Mouse (Mus musculus) limb, embryonic 12.5 days (tissue): ENCODE data around the gene Cobll1. TPM values are rescaled to one million over a fixed set of nuclear protein-coding genes. Genes with fewer than 3 reads are reported as not detected.

Experiments used
- ATAC-seq: fragments of 200-750 bp; cut with Nextera tagmentation; 2 replicates; pipeline ENCODE4 v1.8.0; 2017; ENCODE audit warnings: low read depth, moderate TSS enrichment; ENCODE audit not compliant: insufficient number of reproducible peaks, insufficient read depth, low FRiP score, low TSS enrichment
- H3K27ac ChIP-seq: fragments of 300-500 bp; sonication (generic); 2 replicates; pipeline ENCODE4 v1.5.1; 2016; ENCODE audit warnings: mild to moderate bottlenecking, moderate library complexity
- H3K27me3 ChIP-seq: fragments of 300-500 bp; sonication (generic); 2 replicates; pipeline ENCODE4 v1.6.1; 2016; ENCODE audit warnings: mild to moderate bottlenecking, moderate library complexity
- H3K36me3 ChIP-seq: fragments of 300-500 bp; sonication (generic); 2 replicates; pipeline ENCODE4 v1.6.1; 2016; ENCODE audit warnings: mild to moderate bottlenecking, moderate library complexity
- H3K4me1 ChIP-seq: fragments of 300-500 bp; sonication (generic); replicated peaks from 2 replicates; pipeline ENCODE4 v1.6.1; 2016
- H3K4me2 ChIP-seq: fragments of 300-500 bp; sonication (generic); 2 replicates; pipeline ENCODE4 v1.6.1; 2016; ENCODE audit warnings: mild to moderate bottlenecking, moderate library complexity
- H3K4me3 ChIP-seq: fragments of 300-500 bp; sonication (generic); replicated peaks from 2 replicates; pipeline ENCODE4 v1.5.1; 2016; ENCODE audit warnings: mild to moderate bottlenecking
- H3K9ac ChIP-seq: fragments of 300-500 bp; sonication (generic); replicated peaks from 2 replicates; pipeline ENCODE4 v1.6.1; 2016; ENCODE audit warnings: mild to moderate bottlenecking, moderate library complexity
- H3K9me3 ChIP-seq: fragments of 300-500 bp; sonication (generic); 2 replicates; pipeline ENCODE4 v1.6.1; 2016; ENCODE audit warnings: mild to moderate bottlenecking, moderate library complexity
- WGBS: fragments of 180-500 bp; shearing (Covaris S2); methylation state at CpG from one replicate; pipeline ENCODE4 v1.1.7; 2016; 5-methylcytosine and 5-hydroxymethylcytosine counted together
- polyA plus RNA-seq: library from polyadenylated mRNA; unstranded; fragments of >200 nt; fragmentation: Nextera tagmentation; extraction: Ambion mirVana; gene quantifications from 2 replicates; pipeline ENCODE4 v1.2.1, GENCODE M21; 2016

The Cobll1 gene
- polyA plus RNA-seq, 1 experiment from 2014 or later = 1.8 TPM

- Histone ChIP-seq H3K27me3 (peaks cover 15% of the 10 kb centered on the region), H3K36me3 (no peaks in the 10 kb centered on the region), H3K9ac (no peak overlapping the region), H3K4me3 (no peak overlapping the region), H3K9me3 (no peaks in the 10 kb centered on the region), H3K27ac (no peak overlapping the region), H3K4me2 (no peak overlapping the region), H3K4me1 (peaks cover 5% of the 10 kb centered on the region)
- no peak for ATAC-seq
- 85% methylated on average over 15 of the region's 15 CpGs for WGBS
Observed at GRCm38 (mm10) chr2:65232756-65233535, 6.3 kb downstream of the Cobll1 start.

- no peak overlapping the region for H3K27ac ChIP-seq
- no peak overlapping the region for H3K4me3 ChIP-seq
- no peaks in the 10 kb centered on the region for H3K27me3 ChIP-seq
- no peaks in the 10 kb centered on the region for H3K36me3 ChIP-seq
- 0 out of 2 replicates have a peak, but pooled peaks cover 3% of the 10 kb centered on the region for H3K4me1 ChIP-seq
- ATAC-seq = no peak
- no peak overlapping the region for H3K9ac ChIP-seq
- no peaks in the 10 kb centered on the region for H3K9me3 ChIP-seq
- H3K4me2 ChIP-seq = no peak overlapping the region
- 61% methylated on average over 7 of the region's 7 CpGs for WGBS
Observed at GRCm38 (mm10) chr2:65228426-65228825, 10.8 kb downstream of the Cobll1 start.

DNA sequence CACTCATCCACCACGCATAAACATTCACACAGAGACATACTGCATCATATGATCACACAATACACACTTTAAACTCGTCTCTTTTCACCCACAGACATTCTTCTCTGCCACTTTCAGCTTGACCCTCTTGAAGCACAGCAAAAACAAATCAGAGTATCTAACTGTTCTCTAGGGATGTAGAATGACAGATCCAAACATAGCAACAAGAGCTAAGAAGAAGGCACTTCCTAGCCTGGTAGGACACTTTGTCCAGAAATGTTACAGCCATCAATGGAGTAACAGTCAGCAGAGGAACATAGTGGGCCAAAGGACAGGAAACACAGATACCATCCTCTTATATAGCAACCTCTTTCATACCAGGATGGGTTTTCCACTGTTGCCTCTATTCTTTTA is 11.3 kb downstream of the Cobll1 start:
- 93% methylated on average over 2 of the region's 2 CpGs for WGBS
- Histone ChIP-seq H3K9ac (no peak overlapping the region), H3K27ac (no peak overlapping the region), H3K27me3 (no peaks in the 10 kb centered on the region), H3K4me3 (no peak overlapping the region), H3K9me3 (no peaks in the 10 kb centered on the region), H3K4me2 (no peak overlapping the region), H3K4me1 (0 out of 2 replicates have a peak, but pooled peaks cover 3% of the 10 kb centered on the region), H3K36me3 (no peaks in the 10 kb centered on the region)
- no peak for ATAC-seq

GRCm38 (mm10) chr2:65227154-65227897 is 11.9 kb downstream of the Cobll1 start:
- WGBS = 87% methylated on average over 6 of the region's 6 CpGs

GRCm38 (mm10) chr2:65226494-65226893 is 12.7 kb downstream of the Cobll1 start:
- Histone ChIP-seq H3K27ac (no peak overlapping the region), H3K4me3 (no peak overlapping the region), H3K4me1 (peaks cover 3% of the 10 kb centered on the region; the same call in 1 of the 2 replicates), H3K4me2 (no peak overlapping the region), H3K9ac (no peak overlapping the region), H3K27me3 (no peaks in the 10 kb centered on the region), H3K36me3 (no peaks in the 10 kb centered on the region), H3K9me3 (no peaks in the 10 kb centered on the region)
- WGBS = 93% methylated on average over 4 of the region's 4 CpGs
- no peak for ATAC-seq

More at GRCm38 (mm10) chr2:65227154-65227897, 11.9 kb downstream of the Cobll1 start:
- H3K4me3 ChIP-seq = no peak overlapping the region
- no peaks in the 10 kb centered on the region for H3K36me3 ChIP-seq
- no peak overlapping the region for H3K4me2 ChIP-seq
- H3K27me3 ChIP-seq = no peaks in the 10 kb centered on the region
- H3K9me3 ChIP-seq = no peaks in the 10 kb centered on the region
- no peak for ATAC-seq
- no peak overlapping the region for H3K27ac ChIP-seq
- no peak overlapping the region for H3K9ac ChIP-seq
- H3K4me1 ChIP-seq = 0 out of 2 replicates have a peak, but pooled peaks cover 3% of the 10 kb centered on the region

DNA sequence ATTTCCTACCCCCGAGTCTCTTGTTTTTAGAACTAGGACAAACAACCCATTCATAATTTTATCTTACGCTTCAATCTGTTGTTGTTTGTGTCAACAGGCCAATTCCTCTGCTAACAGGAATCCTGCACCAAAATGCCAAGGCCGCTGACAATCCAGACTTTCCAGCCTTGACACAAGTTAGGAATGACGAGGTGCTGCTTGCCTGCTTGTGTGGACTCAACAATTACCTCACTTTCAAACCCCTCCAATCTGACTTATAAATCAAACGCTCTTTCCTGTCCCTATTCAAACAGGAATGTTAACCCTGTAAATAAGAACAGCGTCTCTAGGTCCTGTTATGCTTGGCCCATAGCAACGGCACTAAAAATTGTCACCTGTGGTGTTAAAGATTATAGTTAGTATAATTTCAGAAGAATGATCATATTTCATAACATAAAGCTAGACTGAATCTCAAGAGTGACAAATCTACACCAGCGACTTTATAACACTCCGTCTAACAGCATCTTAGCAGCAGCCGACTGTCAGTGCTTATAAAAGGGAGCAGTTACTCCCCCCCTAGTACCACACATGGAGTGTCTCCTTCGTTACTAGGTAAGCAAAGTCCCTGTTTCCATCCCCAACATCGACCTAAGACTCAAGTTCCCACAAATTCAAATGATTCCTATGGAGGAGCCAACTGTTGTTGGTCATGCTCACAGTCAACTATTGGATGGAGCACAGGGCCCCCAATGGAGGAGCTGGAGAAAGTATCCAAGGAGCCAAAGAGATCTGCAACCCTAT is 15.1 kb downstream of the Cobll1 start:
- WGBS = 60% methylated on average over 12 of the region's 12 CpGs
- H3K9me3 ChIP-seq = no peaks in the 10 kb centered on the region
- ATAC-seq = no peak
- H3K36me3 ChIP-seq = no peaks in the 10 kb centered on the region
- peaks cover 3% of the 10 kb centered on the region; the same call in 1 of the 2 replicates for H3K4me1 ChIP-seq
- no peak overlapping the region for H3K4me2 ChIP-seq
- no peak overlapping the region for H3K27ac ChIP-seq
- H3K4me3 ChIP-seq = no peak overlapping the region
- no peak overlapping the region for H3K9ac ChIP-seq
- no peaks in the 10 kb centered on the region for H3K27me3 ChIP-seq

- no peak for ATAC-seq
- H3K27ac ChIP-seq = no peak overlapping the region
- no peaks in the 10 kb centered on the region for H3K27me3 ChIP-seq
- H3K4me3 ChIP-seq = no peak overlapping the region
- 80% methylated on average over 8 of the region's 8 CpGs for WGBS
- H3K4me1 ChIP-seq = peaks cover 3% of the 10 kb centered on the region; the same call in 1 of the 2 replicates
- H3K9ac ChIP-seq = no peak overlapping the region
- no peak overlapping the region for H3K4me2 ChIP-seq
- no peaks in the 10 kb centered on the region for H3K36me3 ChIP-seq
- no peaks in the 10 kb centered on the region for H3K9me3 ChIP-seq
Observed at GRCm38 (mm10) chr2:65223012-65223411, 16.2 kb downstream of the Cobll1 start.

DNA sequence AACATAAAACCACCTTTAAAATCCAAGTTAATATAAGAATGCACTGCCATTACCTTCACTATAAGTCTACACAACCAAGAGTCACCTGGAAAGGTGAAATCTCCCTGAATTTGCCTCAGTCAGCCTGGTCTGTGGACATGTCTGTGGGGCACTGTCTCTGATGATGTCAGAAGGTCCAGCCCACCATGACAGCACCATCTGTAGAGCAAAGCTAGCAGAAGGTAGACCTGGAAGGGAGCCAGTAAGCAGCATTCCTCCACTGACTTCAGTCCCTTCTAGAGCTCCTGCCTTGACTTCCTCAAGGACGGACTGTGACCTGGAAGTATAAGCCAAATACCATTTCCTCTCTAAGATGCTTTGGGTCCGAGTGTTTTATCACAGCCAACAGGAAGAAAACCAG is 17.6 kb downstream of the Cobll1 start:
- Histone ChIP-seq H3K4me2 (no peak overlapping the region), H3K9me3 (no peaks in the 10 kb centered on the region), H3K27me3 (no peaks in the 10 kb centered on the region), H3K9ac (no peak overlapping the region), H3K36me3 (no peaks in the 10 kb centered on the region), H3K4me3 (no peak overlapping the region), H3K4me1 (peaks cover 3% of the 10 kb centered on the region; the same call in 1 of the 2 replicates), H3K27ac (no peak overlapping the region)
- no peak for ATAC-seq
- WGBS = 81% methylated on average over 2 of the region's 2 CpGs

- no peak overlapping the region for H3K4me3 ChIP-seq
- 65% methylated on average over 1 of the region's 1 CpGs for WGBS
Observed at GRCm38 (mm10) chr2:65220563-65220962, 18.6 kb downstream of the Cobll1 start.

DNA sequence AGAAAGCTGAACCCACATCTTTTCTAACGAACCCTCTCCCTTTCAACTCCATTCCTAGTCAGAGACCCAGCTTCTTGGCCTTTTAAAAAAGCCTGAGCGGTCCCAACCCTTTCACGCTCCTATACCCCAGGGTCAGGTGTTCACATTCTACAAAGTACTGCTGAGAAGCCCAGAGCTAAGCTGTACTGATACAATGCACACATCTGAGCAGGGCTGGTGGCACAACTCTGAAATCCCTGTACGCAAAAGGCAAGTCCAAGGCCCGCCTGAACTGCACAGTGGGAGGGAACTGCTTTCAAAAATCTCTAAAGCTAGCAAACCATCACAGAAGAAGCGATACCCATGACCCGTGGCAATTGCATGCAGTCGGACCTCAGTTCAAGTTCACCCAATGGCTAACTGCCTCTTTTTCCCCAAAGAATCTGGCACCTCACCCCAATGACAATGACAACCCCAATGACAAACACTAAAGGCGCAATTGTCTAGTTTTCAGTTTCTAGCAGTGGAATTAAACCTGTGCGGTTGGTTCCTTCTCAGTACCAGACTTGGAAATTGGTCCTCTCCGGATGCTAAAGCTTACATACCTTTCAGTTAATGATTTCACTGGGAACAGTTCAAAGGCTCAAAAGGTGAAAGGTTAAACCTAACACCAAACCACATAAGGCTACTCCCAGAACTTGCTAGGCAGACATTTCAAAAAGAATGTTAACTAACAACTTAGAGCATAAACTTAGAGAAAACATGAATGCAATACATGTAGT is 19.6 kb downstream of the Cobll1 start:
- Histone ChIP-seq H3K27me3 (no peaks in the 10 kb centered on the region), H3K36me3 (no peaks in the 10 kb centered on the region), H3K4me2 (no peak overlapping the region), H3K4me1 (peaks cover 3% of the 10 kb centered on the region; the same call in 1 of the 2 replicates), H3K9me3 (no peaks in the 10 kb centered on the region), H3K4me3 (no peak overlapping the region), H3K27ac (no peak overlapping the region), H3K9ac (no peak overlapping the region)
- ATAC-seq = no peak
- WGBS = 58% methylated on average over 11 of the region's 11 CpGs

More at GRCm38 (mm10) chr2:65220563-65220962, 18.6 kb downstream of the Cobll1 start:
- H3K9ac ChIP-seq = no peak overlapping the region
- peaks cover 3% of the 10 kb centered on the region; the same call in 1 of the 2 replicates for H3K4me1 ChIP-seq
- H3K9me3 ChIP-seq = no peaks in the 10 kb centered on the region
- no peak for ATAC-seq
- no peak overlapping the region for H3K4me2 ChIP-seq
- no peak overlapping the region for H3K27ac ChIP-seq
- H3K36me3 ChIP-seq = no peaks in the 10 kb centered on the region
- no peaks in the 10 kb centered on the region for H3K27me3 ChIP-seq
